In genomic region chr11:22706082-22706481, GRCm38 (mm10) we compare ENCODE assay signal across 17 mouse cellular contexts.
"Had no signal": no experiment of that assay in that cellular context is flagged by ENCODE, and none has a peak within 500 bp of the region (broad histone marks: within the 10 kb centered on the region; RNA-seq: fewer than 3 reads in every experiment).

No protein-coding gene starts in this region.

- H3K36me3 ChIP-seq: midbrain, embryonic 13.5 days; midbrain, embryonic 15.5 days; neural tube, embryonic 12.5 days; stomach, embryonic 15.5 days had no signal

- H3K4me1 ChIP-seq: midbrain, embryonic 13.5 days; midbrain, embryonic 15.5 days; neural tube, embryonic 12.5 days; stomach, embryonic 15.5 days had no signal

- H3K4me2 ChIP-seq: lung, embryonic 14.5 days; midbrain, embryonic 11.5 days; midbrain, embryonic 13.5 days; midbrain, embryonic 15.5 days; neural tube, embryonic 12.5 days; stomach, embryonic 15.5 days had no signal

- H3K4me3 ChIP-seq: megakaryocyte, embryonic 14.5 days; midbrain, embryonic 13.5 days; midbrain, embryonic 15.5 days; neural tube, embryonic 12.5 days; stomach, embryonic 15.5 days had no signal

- ATAC-seq: midbrain, embryonic 13.5 days; midbrain, embryonic 15.5 days had no signal

- H3K27me3 ChIP-seq: midbrain, embryonic 13.5 days; midbrain, embryonic 15.5 days; neural tube, embryonic 12.5 days; stomach, embryonic 15.5 days had no signal

- H3K27ac ChIP-seq: liver, embryonic 14.5 days; macrophage; midbrain, embryonic 13.5 days; midbrain, embryonic 15.5 days; neural tube, embryonic 12.5 days; stomach, embryonic 15.5 days; stomach, postnatal 0 days had no signal

- H3K9ac ChIP-seq: liver, embryonic 14.5 days; lung, embryonic 14.5 days; midbrain, embryonic 13.5 days; midbrain, embryonic 15.5 days; neural tube, embryonic 12.5 days; stomach, embryonic 15.5 days had no signal

- H3K9me3 ChIP-seq: midbrain, embryonic 13.5 days; midbrain, embryonic 15.5 days; neural tube, embryonic 12.5 days; stomach, embryonic 15.5 days had no signal

- DNase-seq: lung, adult 18-20 months; lung, embryonic 14.5 days; lung, postnatal 10 days; lung, postnatal 36 days; right cerebral cortex, postnatal 14 days; thymus, adult 2 months; thymus, postnatal 25 days; thymus, postnatal 4 days had no signal
